Mouse (Mus musculus): ENCODE data around the gene Pik3c2b. TPM values are rescaled to one million over a fixed set of nuclear protein-coding genes. Genes with fewer than 3 reads are reported as not detected.

Pik3c2b gene
- polyA plus RNA-seq, 1 experiment from 2014 or later: 3.2 TPM

DNA sequence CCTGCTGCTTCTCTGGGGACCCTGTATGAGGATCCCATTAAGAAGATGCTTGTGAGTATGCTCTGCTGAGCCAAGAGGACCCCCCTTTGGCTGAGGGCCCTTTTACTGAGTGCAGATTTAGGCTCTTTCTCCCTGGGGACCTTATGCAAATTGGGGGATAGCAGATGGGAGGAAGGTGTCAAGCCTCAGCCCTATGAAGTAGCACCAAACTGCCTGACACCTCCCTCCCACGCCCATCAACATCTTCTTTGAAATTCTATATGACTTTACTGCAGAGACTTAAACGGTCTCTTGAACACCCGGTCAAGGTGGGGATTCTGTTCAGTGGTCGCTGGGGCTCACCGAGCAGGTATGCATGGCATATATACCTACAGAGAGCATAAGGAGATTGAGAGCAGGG is 7.6 kb downstream of the Pik3c2b start:
- TF ChIP-seq CTCF (IDR thresholded peaks at IDR 0.05; ENCODE audit: low read depth): no peak
- Histone ChIP-seq H3K4me3 (replicated peaks; ENCODE audit: low read depth, low read length) (no peak overlapping the region), H3K36me3 (ENCODE audit: insufficient read depth, low read length) (no peaks in the 10 kb centered on the region), H3K27ac (no peak overlapping the region), H3K27me3 (ENCODE audit: insufficient read depth, low read length) (no peaks in the 10 kb centered on the region), H3K9me3 (replicated peaks; ENCODE audit: low read length) (no peaks in the 10 kb centered on the region), H3K4me2 (ENCODE audit: low read length) (no peak overlapping the region), H3K9ac (ENCODE audit: low read depth, low read length) (no peak overlapping the region), H3K4me1 (replicated peaks; ENCODE audit: insufficient read depth, low read length) (0 out of 2 replicates have a peak, but pooled peaks cover 19% of the 10 kb centered on the region)
- no peak for ATAC-seq (replicated peaks; ENCODE audit: low FRiP score, low read depth)
- no peak for DNase-seq (ENCODE audit: low spot score)
- 24% methylated on average over 5 of the region's 5 CpGs for WGBS

- no peak for DNase-seq (ENCODE audit: low spot score)
- Histone ChIP-seq H3K36me3 (ENCODE audit: insufficient read depth, low read length) (no peaks in the 10 kb centered on the region), H3K9ac (ENCODE audit: low read depth, low read length) (no peak overlapping the region), H3K27ac (no peak overlapping the region), H3K4me3 (replicated peaks; ENCODE audit: low read depth, low read length) (no peak overlapping the region), H3K9me3 (replicated peaks; ENCODE audit: low read length) (no peaks in the 10 kb centered on the region), H3K27me3 (ENCODE audit: insufficient read depth, low read length) (no peaks in the 10 kb centered on the region), H3K4me2 (ENCODE audit: low read length) (no peak overlapping the region), H3K4me1 (replicated peaks; ENCODE audit: insufficient read depth, low read length) (0 out of 2 replicates have a peak, but pooled peaks cover 19% of the 10 kb centered on the region)
- peak; percentile 28; the same call in 1 of the 2 replicates for TF ChIP-seq CTCF (IDR thresholded peaks at IDR 0.05; ENCODE audit: low read depth)
- no peak for ATAC-seq (replicated peaks; ENCODE audit: low FRiP score, low read depth)
- 66% methylated on average over 8 of the region's 8 CpGs for WGBS
Measured at GRCm38 (mm10) chr1:133054326-133054725, 8.9 kb downstream of the Pik3c2b start.

- Histone ChIP-seq H3K4me1 (replicated peaks; ENCODE audit: insufficient read depth, low read length) (0 out of 2 replicates have a peak, but pooled peaks cover 27% of the 10 kb centered on the region), H3K27ac (peak overlapping the region; percentile 16; the same call in 1 of the 2 replicates), H3K9me3 (replicated peaks; ENCODE audit: low read length) (no peaks in the 10 kb centered on the region), H3K27me3 (ENCODE audit: insufficient read depth, low read length) (no peaks in the 10 kb centered on the region), H3K4me3 (replicated peaks; ENCODE audit: low read depth, low read length) (no peak overlapping the region), H3K4me2 (ENCODE audit: low read length) (no peak overlapping the region), H3K9ac (ENCODE audit: low read depth, low read length) (no peak overlapping the region), H3K36me3 (ENCODE audit: insufficient read depth, low read length) (no peaks in the 10 kb centered on the region)
- no peak for TF ChIP-seq CTCF (IDR thresholded peaks at IDR 0.05; ENCODE audit: low read depth)
- 40% methylated on average over 7 of the region's 7 CpGs for WGBS
- no peak for ATAC-seq (replicated peaks; ENCODE audit: low FRiP score, low read depth)
- DNase-seq (ENCODE audit: low spot score): no peak
Measured at GRCm38 (mm10) chr1:133057345-133058034, 12.0 kb downstream of the Pik3c2b start.

DNA sequence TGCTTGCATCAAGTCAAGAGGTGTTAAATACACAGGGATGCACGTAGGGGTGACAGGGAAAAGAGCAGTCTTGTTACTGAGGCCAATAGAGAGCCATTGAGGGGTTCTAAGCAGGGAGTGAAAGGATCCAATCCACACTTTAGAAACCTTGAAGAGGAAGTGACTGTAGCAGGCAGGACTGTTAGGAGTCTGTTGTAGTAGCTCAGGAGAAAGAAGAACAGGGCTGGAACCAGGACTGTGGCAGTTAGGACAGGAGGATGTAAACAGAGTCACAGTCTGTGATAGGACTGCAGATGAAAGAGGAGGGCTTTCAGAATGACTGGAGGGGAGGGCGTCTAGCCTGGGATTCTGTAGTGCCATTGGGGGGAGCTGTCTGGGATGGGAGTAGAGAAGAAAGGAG is 14.1 kb downstream of the Pik3c2b start:
- Histone ChIP-seq H3K36me3 (ENCODE audit: insufficient read depth, low read length) (no peaks in the 10 kb centered on the region), H3K27ac (no peak overlapping the region), H3K4me2 (ENCODE audit: low read length) (no peak overlapping the region), H3K4me3 (replicated peaks; ENCODE audit: low read depth, low read length) (no peak overlapping the region), H3K9me3 (replicated peaks; ENCODE audit: low read length) (no peaks in the 10 kb centered on the region), H3K27me3 (ENCODE audit: insufficient read depth, low read length) (no peaks in the 10 kb centered on the region), H3K4me1 (replicated peaks; ENCODE audit: insufficient read depth, low read length) (0 out of 2 replicates have a peak, but pooled peaks cover 22% of the 10 kb centered on the region), H3K9ac (ENCODE audit: low read depth, low read length) (no peak overlapping the region)
- WGBS: 51% methylated on average over 2 of the region's 2 CpGs
- no peak for TF ChIP-seq CTCF (IDR thresholded peaks at IDR 0.05; ENCODE audit: low read depth)
- DNase-seq (ENCODE audit: low spot score): no peak
- no peak for ATAC-seq (replicated peaks; ENCODE audit: low FRiP score, low read depth)

- ATAC-seq (replicated peaks; ENCODE audit: low FRiP score, low read depth) (no peak), DNase-seq (ENCODE audit: low spot score) (peak; percentile 50)
- no peak overlapping the region for H3K4me3 ChIP-seq (replicated peaks; ENCODE audit: low read depth, low read length)
- H3K9ac ChIP-seq (ENCODE audit: low read depth, low read length): no peak overlapping the region
- peak overlapping the region; percentile 36; the same call in 1 of the 2 replicates for H3K27ac ChIP-seq
- H3K4me2 ChIP-seq (ENCODE audit: low read length): no peak overlapping the region
- TF ChIP-seq CTCF (IDR thresholded peaks at IDR 0.05; ENCODE audit: low read depth): no peak
- WGBS: 39% methylated on average over 4 of the region's 4 CpGs
- H3K9me3 ChIP-seq (replicated peaks; ENCODE audit: low read length): no peaks in the 10 kb centered on the region
- H3K4me1 ChIP-seq (replicated peaks; ENCODE audit: insufficient read depth, low read length): 0 out of 2 replicates have a peak, but pooled peaks cover 22% of the 10 kb centered on the region
- H3K36me3 ChIP-seq (ENCODE audit: insufficient read depth, low read length): no peaks in the 10 kb centered on the region
- no peaks in the 10 kb centered on the region for H3K27me3 ChIP-seq (ENCODE audit: insufficient read depth, low read length)
Measured at GRCm38 (mm10) chr1:133060681-133061080, 15.2 kb downstream of the Pik3c2b start.

GRCm38 (mm10) chr1:133063164-133063563 is 17.7 kb downstream of the Pik3c2b start:
- TF ChIP-seq CTCF (IDR thresholded peaks at IDR 0.05; ENCODE audit: low read depth): no peak
- no peak overlapping the region for H3K9ac ChIP-seq (ENCODE audit: low read depth, low read length)
- H3K4me3 ChIP-seq (replicated peaks; ENCODE audit: low read depth, low read length): no peak overlapping the region
- ATAC-seq (replicated peaks; ENCODE audit: low FRiP score, low read depth) (no peak), DNase-seq (ENCODE audit: low spot score) (no peak)
- H3K9me3 ChIP-seq (replicated peaks; ENCODE audit: low read length): no peaks in the 10 kb centered on the region
- no peak overlapping the region for H3K4me2 ChIP-seq (ENCODE audit: low read length)
- H3K27ac ChIP-seq: no peak overlapping the region
- 0 out of 2 replicates have a peak, but pooled peaks cover 11% of the 10 kb centered on the region for H3K4me1 ChIP-seq (replicated peaks; ENCODE audit: insufficient read depth, low read length)
- H3K36me3 ChIP-seq (ENCODE audit: insufficient read depth, low read length): 0 out of 2 replicates have a peak, but pooled peaks cover 7% of the 10 kb centered on the region
- H3K27me3 ChIP-seq (ENCODE audit: insufficient read depth, low read length): no peaks in the 10 kb centered on the region
- WGBS: 91% methylated on average over 6 of the region's 6 CpGs
